Mouse (Mus musculus) bone marrow, adult 2 months (tissue): ENCODE data around the gene Gpc6. TPM values are rescaled to one million over a fixed set of nuclear protein-coding genes. Genes with fewer than 3 reads are reported as not detected.

Experiments used
- H3K27ac ChIP-seq: fragments of 200-500 bp; 2 replicates; pipeline ENCODE4 v1.5.1; 2012; ENCODE audit warnings: low read depth, mild to moderate bottlenecking, control low read depth, inconsistent platforms, low read length; ENCODE audit not compliant: control insufficient read depth, poor library complexity, insufficient read depth
- H3K4me1 ChIP-seq: fragments of 200-500 bp; 2 replicates; pipeline ENCODE4 v1.6.1; 2011; ENCODE audit warnings: low read length; ENCODE audit not compliant: control insufficient read depth, insufficient read depth
- H3K4me3 ChIP-seq: fragments of 200-500 bp; replicated peaks from 2 replicates; pipeline ENCODE3; 2011; ENCODE audit warnings: mild to moderate bottlenecking, low read depth, low read length, control low read depth; ENCODE audit not compliant: control insufficient read depth
- CTCF ChIP-seq: fragments of 200-500 bp; IDR thresholded peaks from 2 replicates; pipeline ENCODE4 v1.5.1; 2011; ENCODE audit warnings: low read length, control low read depth; ENCODE audit not compliant: control insufficient read depth, insufficient read depth
- POLR2A ChIP-seq: fragments of 200-500 bp; IDR thresholded peaks from 2 replicates; pipeline ENCODE4 v1.6.1; 2011; ENCODE audit warnings: low read depth, mild to moderate bottlenecking, control low read depth, low read length, borderline replicate concordance; ENCODE audit not compliant: control insufficient read depth
- WGBS: fragments of 180-500 bp; shearing (Covaris S2); methylation state at CpG from one replicate; pipeline ENCODE4 v1.1.7; 2018; 5-methylcytosine and 5-hydroxymethylcytosine counted together
- polyA plus RNA-seq: library from polyadenylated mRNA; stranded (reverse); fragments of >200 nt; gene quantifications from 2 replicates; pipeline ENCODE4 v1.2.4, GENCODE M21; 2011; ENCODE audit warnings: low replicate concordance; ENCODE audit not compliant: missing spikeins, insufficient read depth, insufficient read length

The Gpc6 gene
- polyA plus RNA-seq, 1 experiment, result 2.2 TPM

DNA sequence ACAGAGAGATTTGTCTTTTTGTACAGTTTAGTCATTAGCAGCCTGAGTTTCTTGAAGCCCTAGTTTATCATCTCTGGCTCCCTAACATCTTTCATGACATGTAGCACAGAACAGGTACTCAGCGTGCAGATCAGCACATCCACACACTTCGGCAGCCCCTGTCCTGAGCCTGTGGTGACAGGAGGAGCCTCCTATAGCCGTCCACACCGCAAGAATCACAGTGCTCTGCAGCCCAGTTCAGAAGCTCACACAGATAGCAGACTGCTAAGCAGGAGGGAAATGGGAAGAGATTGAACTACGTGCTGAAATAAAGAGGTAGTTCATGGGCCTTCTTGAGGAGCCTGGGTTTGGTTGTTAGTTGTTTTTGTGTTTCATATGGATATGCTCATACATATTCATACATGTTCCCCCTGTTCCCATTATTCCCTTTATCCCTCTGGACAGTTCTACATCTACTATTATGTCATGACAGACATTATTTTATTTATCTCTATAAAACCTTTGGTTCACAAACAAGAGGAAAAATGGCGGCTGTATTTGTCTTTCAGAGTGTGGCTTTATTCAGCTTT lies 832.8 kb downstream of the Gpc6 start:
- WGBS, result 83% methylated on average over 6 of the region's 6 CpGs

DNA sequence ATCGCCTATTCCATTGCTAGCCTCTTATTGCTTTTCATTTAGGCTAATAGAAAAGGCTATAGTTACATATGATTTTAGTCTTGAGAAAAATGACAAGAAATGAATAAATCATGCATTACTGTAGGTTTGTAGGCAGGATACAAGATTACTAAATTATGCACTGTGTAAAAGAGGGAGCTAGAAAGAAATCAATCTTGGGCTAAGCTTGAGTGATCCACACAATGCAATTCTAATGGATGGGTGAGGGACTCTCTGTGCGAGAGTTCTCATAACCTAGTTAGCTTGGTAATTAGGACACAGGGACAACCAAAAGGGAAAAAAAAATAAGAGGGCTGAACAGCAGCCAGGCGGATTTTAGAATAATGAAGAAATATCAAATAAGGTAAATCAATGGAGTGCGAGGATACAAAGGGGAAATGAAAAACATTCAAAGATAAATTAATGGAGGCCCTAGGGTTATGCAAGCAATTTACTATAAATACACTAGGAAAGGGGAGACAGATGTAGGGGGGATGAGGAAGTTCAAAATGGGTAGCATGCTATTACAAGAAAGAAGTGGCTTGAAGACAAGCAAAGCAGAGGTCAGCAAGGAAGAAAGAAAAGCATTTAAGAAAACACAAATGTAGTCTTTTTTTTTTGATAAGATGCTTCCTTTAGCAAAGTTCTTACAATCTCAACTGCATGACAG lies 835.9 kb downstream of the Gpc6 start:
- Histone ChIP-seq H3K4me1 (peaks cover 2% of the 10 kb centered on the region), H3K27ac (no peak overlapping the region), H3K4me3 (no peak overlapping the region)
- TF ChIP-seq POLR2A (no peak), CTCF (no peak)
- WGBS, result 44% methylated on average over 4 of the region's 4 CpGs

More for the DNA sequence above, 832.8 kb downstream of the Gpc6 start:
- Histone ChIP-seq H3K27ac (no peak overlapping the region), H3K4me3 (no peak overlapping the region), H3K4me1 (peaks cover 5% of the 10 kb centered on the region)
- no peak for TF ChIP-seq CTCF
- no peak for TF ChIP-seq POLR2A

DNA sequence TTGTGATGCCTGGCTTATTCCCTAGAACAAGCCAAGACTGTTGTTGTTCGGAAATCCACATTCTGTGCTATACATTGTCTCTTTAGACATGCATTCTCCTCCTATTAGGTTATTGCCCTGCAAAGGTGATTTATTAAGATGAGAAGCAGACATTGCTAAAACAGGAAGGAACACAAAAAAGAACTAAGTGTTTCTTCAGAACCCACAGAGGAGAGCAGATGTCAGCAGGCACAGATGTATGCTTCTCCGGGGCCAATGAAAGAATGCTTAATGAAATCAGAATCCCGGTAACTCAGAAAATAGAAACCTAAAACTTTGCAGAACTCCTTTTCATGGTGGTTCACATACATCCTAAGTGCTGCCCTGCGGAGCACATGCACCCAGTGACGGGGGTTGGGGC lies 837.8 kb downstream of the Gpc6 start:
- TF ChIP-seq CTCF (no peak), POLR2A (no peak)
- Histone ChIP-seq H3K27ac (peak overlapping the region; percentile 36; the same call in 1 of the 2 replicates), H3K4me1 (peaks cover 2% of the 10 kb centered on the region), H3K4me3 (no peak overlapping the region)
- 31% methylated on average over 5 of the region's 5 CpGs for WGBS

DNA sequence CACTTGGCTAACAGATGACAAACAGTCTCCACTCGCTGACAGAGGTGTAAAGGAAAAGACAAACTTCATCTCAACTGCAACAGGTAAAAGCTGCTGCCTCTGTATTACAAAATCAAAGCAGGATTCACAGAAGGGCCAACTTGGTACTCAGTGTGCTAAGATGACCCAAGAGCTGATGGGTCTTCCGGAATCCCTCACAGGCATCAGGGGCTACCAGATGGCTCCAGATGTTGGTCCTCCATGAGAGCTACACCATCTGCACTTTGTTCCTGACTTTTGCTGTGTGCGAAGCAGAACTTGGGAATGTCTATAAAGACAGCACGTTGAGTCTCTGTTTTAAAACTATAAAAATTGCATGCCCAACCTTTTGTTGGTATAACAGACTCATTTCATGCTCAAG lies 842.7 kb downstream of the Gpc6 start:
- H3K4me1 ChIP-seq, result no peaks in the 10 kb centered on the region; the same call in 1 of the 2 replicates
- TF ChIP-seq CTCF, result no peak
- TF ChIP-seq POLR2A, result no peak
- H3K27ac ChIP-seq, result no peak overlapping the region
- 77% methylated on average over 4 of the region's 4 CpGs for WGBS
- no peak overlapping the region for H3K4me3 ChIP-seq

DNA sequence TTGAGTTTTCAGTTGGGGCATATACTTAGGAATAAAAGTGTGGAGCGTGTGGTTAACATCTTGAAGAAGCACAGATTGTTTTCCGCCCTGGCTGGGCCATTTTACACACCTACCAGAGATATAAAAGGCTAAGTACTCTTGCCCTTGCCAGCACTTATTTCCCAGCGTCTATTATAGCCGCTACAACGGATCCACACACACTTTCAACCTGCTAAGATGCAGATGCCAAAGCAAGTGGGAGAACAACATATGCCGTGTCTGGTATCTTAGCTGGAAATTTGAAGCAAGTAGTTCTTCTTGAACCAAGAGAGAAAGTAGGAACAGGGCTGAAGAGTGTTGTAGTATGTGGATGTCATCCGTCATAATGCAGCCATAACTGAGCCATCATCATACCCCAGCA lies 843.6 kb downstream of the Gpc6 start:
- TF ChIP-seq CTCF (no peak), POLR2A (no peak)
- H3K4me3 ChIP-seq, result no peak overlapping the region
- WGBS, result 87% methylated on average over 7 of the region's 7 CpGs

DNA sequence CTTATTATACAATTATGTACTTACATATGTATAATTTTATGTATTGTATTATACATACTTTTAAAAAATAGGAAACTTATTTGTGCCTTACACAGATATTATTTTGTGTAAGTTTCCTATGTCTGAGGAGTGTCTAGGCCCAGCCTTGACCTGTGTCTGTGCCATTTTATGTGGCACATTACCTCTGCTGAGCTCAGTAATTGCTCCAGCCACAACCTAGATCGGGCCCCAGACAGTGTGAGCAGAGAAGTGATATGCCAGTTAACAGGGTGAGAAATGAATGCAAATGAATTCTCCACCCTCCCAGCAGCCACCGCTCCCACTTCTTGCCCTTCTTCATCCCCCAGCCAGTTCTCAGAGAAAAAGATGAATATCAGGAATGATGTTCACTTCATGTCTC lies 848.3 kb downstream of the Gpc6 start:
- 82% methylated on average over 2 of the region's 2 CpGs for WGBS
- TF ChIP-seq POLR2A (no peak), CTCF (no peak)
- Histone ChIP-seq H3K27ac (no peak overlapping the region), H3K4me1 (peaks cover 8% of the 10 kb centered on the region; the same call in 1 of the 2 replicates), H3K4me3 (no peak overlapping the region)

More for the DNA sequence above, 843.6 kb downstream of the Gpc6 start:
- Histone ChIP-seq H3K4me1 (no peaks in the 10 kb centered on the region; the same call in 1 of the 2 replicates), H3K27ac (no peak overlapping the region)

DNA sequence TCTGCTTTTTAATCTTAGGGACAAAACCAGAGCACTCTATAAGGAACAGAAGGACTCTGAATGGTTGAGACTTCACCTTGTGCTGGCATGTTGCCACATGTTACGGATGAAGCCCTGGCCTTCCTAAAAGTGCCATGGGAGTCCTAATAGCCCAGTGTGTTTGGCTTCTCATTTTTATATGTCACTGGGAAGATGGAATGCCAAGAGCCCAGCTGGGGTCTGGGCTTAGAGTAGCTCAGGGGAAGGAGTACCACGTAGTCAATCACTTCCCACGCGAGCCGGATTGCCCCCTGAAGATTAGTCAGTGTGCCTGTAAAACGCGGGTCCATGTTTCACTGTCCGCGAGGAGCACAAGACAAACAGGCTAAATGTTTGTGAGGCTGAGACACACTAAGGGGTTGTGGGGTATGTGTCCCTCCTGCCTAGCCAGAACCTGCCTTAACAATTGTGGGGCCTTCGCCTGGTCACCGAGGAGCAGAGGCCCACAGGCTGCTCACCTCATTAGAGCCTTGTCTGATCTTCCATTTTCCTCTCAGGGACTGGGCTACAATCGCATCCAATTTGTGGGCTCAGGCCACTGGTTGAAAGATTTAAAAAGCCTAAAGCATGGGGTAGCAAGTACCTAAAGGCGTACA lies 852.9 kb downstream of the Gpc6 start:
- Histone ChIP-seq H3K27ac (peak overlapping the region; percentile 64), H3K4me1 (peaks cover 10% of the 10 kb centered on the region; the same call in 1 of the 2 replicates), H3K4me3 (no peak overlapping the region)
- TF ChIP-seq CTCF (no peak), POLR2A (no peak)
- 83% methylated on average over 13 of the region's 13 CpGs for WGBS
